Mouse (Mus musculus): Measurements from ENCODE around the gene Ghr.
A peak's percentile ranks its signal among the peaks of the same experiment; 100 is the strongest.

Ghr gene

GRCm38 (mm10) chr15:3383788-3384187, 199.5 kb downstream of the Ghr start:
- no peak for DNase-seq (ENCODE audit: low spot score in 2 of 2)

GRCm38 (mm10) chr15:3381413-3381812, 201.9 kb downstream of the Ghr start:
- DNase-seq (ENCODE audit: low spot score in 2 of 2) = no peak

GRCm38 (mm10) chr15:3368261-3368832, 214.9 kb downstream of the Ghr start:
- no peak for DNase-seq (ENCODE audit: low spot score in 2 of 2)

GRCm38 (mm10) chr15:3356073-3356766, 227.1 kb downstream of the Ghr start:
- no peak for DNase-seq (ENCODE audit: low spot score in 2 of 2)

GRCm38 (mm10) chr15:3353696-3354095, 229.6 kb downstream of the Ghr start:
- DNase-seq (ENCODE audit: low spot score in 2 of 2) = no peak

- no peak for DNase-seq (ENCODE audit: low spot score in 2 of 2)
Measured at GRCm38 (mm10) chr15:3349306-3350064, 233.8 kb downstream of the Ghr start.

GRCm38 (mm10) chr15:3346682-3347081, 236.6 kb downstream of the Ghr start:
- DNase-seq (ENCODE audit: low spot score in 2 of 2) = no peak

GRCm38 (mm10) chr15:3344555-3344954, 238.7 kb downstream of the Ghr start:
- peak; percentile 74 to 78 for DNase-seq (ENCODE audit: low spot score in 2 of 2)

- DNase-seq (ENCODE audit: low spot score in 2 of 2) = peak; percentile 26 to 31
Measured at GRCm38 (mm10) chr15:3341806-3342582, 241.3 kb downstream of the Ghr start.

- DNase-seq (ENCODE audit: low spot score in 2 of 2) = no peak
Measured at GRCm38 (mm10) chr15:3339847-3340246, 243.4 kb downstream of the Ghr start.

GRCm38 (mm10) chr15:3332517-3332916, 250.8 kb downstream of the Ghr start:
- no peak for DNase-seq (ENCODE audit: low spot score in 2 of 2)

GRCm38 (mm10) chr15:3331813-3332212, 251.5 kb downstream of the Ghr start:
- DNase-seq (ENCODE audit: low spot score in 2 of 2) = no peak

- no peak for DNase-seq (ENCODE audit: low spot score in 2 of 2)
Measured at GRCm38 (mm10) chr15:3330291-3330690, 253.0 kb downstream of the Ghr start.

GRCm38 (mm10) chr15:3323041-3323440, 260.3 kb downstream of the Ghr start:
- DNase-seq (ENCODE audit: low spot score in 2 of 2) = no peak

GRCm38 (mm10) chr15:3319929-3320328, 263.4 kb downstream of the Ghr start:
- DNase-seq (ENCODE audit: low spot score in 2 of 2) = no peak

GRCm38 (mm10) chr15:3316617-3317016, 266.7 kb downstream of the Ghr start:
- no peak for DNase-seq (ENCODE audit: low spot score in 2 of 2)

- DNase-seq (ENCODE audit: low spot score in 2 of 2) = peak in 1 of 2 experiments; percentile 43
Measured at GRCm38 (mm10) chr15:3312937-3313336, 270.4 kb downstream of the Ghr start.

GRCm38 (mm10) chr15:3309856-3310255, 273.4 kb downstream of the Ghr start:
- no peak for DNase-seq (ENCODE audit: low spot score in 2 of 2)

GRCm38 (mm10) chr15:3303426-3303825, 279.9 kb downstream of the Ghr start, which contains the start of gene Ccdc152:
Gene Ccdc152 (minus strand): TSS chr15:3303526.
- no peak for DNase-seq (ENCODE audit: low spot score in 2 of 2)

- DNase-seq (ENCODE audit: low spot score in 2 of 2) = no peak
Measured at GRCm38 (mm10) chr15:3300361-3301100, 282.8 kb downstream of the Ghr start.

GRCm38 (mm10) chr15:3297615-3298014, 285.7 kb downstream of the Ghr start:
- DNase-seq (ENCODE audit: low spot score in 2 of 2) = no peak
